Mouse (Mus musculus): ENCODE measurements around the gene Mtmr3. TPM values are rescaled to one million over a fixed set of nuclear protein-coding genes. Genes with fewer than 3 reads are reported as not detected.

The Mtmr3 gene
- total RNA-seq, 2 experiments from 2014 or later: 70.5 to 73.2 TPM

- H3K27ac ChIP-seq: no peak overlapping the region
- no peak for DNase-seq (ENCODE audit: low spot score in 2 of 2)
- no peak for TF ChIP-seq CTCF (conservative IDR thresholded peaks at IDR 0.05)
- H3K4me3 ChIP-seq: no peak overlapping the region
Observed at GRCm38 (mm10) chr11:4438211-4438610, 156.5 kb downstream of the Mtmr3 start.

GRCm38 (mm10) chr11:4437318-4437717 lies 157.3 kb downstream of the Mtmr3 start:
- DNase-seq (ENCODE audit: low spot score in 2 of 2): no peak
- H3K27ac ChIP-seq: no peak overlapping the region
- no peak for TF ChIP-seq CTCF (conservative IDR thresholded peaks at IDR 0.05)
- H3K4me3 ChIP-seq: no peak overlapping the region

GRCm38 (mm10) chr11:4436631-4437030 lies 158.0 kb downstream of the Mtmr3 start:
- no peak overlapping the region for H3K27ac ChIP-seq
- peak in 1 of 2 experiments; percentile 13 for DNase-seq (ENCODE audit: low spot score in 2 of 2)
- no peak overlapping the region for H3K4me3 ChIP-seq
- TF ChIP-seq CTCF (conservative IDR thresholded peaks at IDR 0.05): peak; percentile 86

GRCm38 (mm10) chr11:4434461-4434860 lies 160.2 kb downstream of the Mtmr3 start:
- Histone ChIP-seq H3K4me3 (no peak overlapping the region), H3K27ac (no peak overlapping the region)
- no peak for TF ChIP-seq CTCF (conservative IDR thresholded peaks at IDR 0.05)
- no peak for DNase-seq (ENCODE audit: low spot score in 2 of 2)

Other genes starting within 250 kb of the Mtmr3 start
- gene Hormad2, start 153.8 kb downstream of the Mtmr3 start, total RNA-seq (2021): not detected
- not detected for gene Gm11032, start 25.2 kb upstream of the Mtmr3 start, total RNA-seq (2021)
- 10 to 100 TPM; 23.7 to 25.0 TPM for gene Ascc2, start 42.9 kb upstream of the Mtmr3 start, total RNA-seq (2021)
- 100 to 1,000 TPM; 367 to 391 TPM for gene Uqcr10, start 109.5 kb upstream of the Mtmr3 start, total RNA-seq (2021)
- 10 to 100 TPM; 33.1 to 34.0 TPM for gene Zmat5, start 109.8 kb upstream of the Mtmr3 start, total RNA-seq (2021)
- gene Cabp7, start 151.9 kb upstream of the Mtmr3 start, total RNA-seq (2021): 100 to 1,000 TPM; 309 to 329 TPM